Mouse (Mus musculus): ENCODE data around the gene Grap. TPM values are rescaled to one million over a fixed set of nuclear protein-coding genes. Genes with fewer than 3 reads are reported as not detected.

Grap gene
- 12.7 and 14.1 TPM in 2 replicates for polyA plus RNA-seq (2015; fragmentation: Nextera tagmentation; extraction: Ambion mirVana)

DNA sequence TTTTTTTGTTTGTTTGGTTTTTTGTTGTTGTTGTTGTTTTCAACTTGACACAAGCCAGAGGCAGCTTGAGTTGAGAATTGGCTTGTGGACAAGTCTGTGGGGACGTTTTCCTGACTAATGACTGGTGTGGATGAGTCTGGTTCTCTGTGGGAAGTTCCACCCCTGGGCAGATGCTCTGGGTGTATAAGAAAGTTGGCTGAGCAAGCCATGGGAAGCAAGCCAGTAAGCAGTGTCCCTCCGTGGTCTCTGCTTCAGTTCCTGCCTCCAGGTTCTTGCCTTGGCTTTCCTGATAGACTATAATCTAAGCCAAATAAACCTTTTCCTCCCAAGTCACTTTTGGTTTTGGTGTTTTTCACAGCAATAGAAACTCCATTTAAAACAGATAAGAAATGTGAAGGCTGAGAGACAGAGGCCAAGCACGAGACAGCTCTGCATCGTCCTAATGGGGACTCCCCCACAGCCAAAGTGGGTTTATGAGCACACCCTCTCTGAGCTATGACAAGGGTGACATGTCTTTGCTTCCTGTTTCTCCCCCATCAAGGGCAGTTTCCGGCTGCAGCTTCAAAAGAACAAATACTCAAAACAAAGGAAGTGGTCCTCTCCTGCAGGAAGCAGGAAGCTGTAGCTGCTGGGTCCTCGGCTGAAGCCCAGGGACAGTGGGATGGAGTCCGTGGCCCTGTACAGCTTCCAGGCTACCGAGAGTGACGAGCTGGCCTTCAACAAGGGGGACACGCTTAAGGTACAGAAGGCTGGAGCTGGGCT, at the start of gene Grap:
Grap (plus strand) TSS at position 580 of the 762 bp plus-strand sequence.

DNA sequence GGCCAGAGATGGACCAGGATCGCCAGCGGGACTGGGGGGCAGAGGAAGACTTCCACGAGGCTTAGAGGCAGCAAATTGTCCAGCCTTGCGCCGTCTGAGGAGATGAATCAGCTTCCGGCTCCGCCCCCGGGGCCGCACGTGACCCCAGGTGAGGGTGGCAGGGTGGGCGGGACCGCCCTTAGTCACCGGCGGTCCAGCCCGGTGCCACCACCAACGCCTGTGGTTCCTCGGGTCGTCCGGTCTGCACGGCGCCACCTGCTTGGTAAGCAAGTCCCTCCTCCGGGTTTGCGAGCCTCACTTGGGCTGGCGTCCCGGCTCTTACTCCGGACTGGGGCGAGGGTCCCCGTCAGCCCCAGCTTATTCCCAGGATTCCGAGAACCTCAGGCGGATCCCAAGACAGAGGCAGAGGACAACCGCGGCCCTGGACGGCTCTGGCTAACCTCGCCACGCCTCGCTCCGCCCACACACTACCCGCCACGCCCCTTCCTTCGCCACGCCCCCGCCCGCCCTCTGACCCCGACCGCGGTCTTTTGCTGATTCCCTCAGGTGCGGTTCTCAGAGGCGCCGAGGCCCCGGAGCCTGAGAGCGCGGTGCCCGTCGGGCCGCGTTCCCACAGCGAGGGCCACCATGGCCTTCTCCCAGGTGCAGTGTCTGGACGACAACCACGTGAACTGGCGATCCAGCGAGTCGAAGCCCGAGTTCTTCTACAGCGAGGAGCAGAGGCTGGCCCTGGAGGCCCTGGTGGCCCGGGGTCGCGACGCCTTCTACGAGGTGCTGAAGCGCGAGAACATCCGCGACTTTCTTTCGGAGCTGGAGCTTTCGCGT, 31.1 kb downstream of the Grap start, which contains the start of gene Fam83g:
Fam83g (plus strand) TSS at position 185 of the 825 bp plus-strand sequence.

DNA sequence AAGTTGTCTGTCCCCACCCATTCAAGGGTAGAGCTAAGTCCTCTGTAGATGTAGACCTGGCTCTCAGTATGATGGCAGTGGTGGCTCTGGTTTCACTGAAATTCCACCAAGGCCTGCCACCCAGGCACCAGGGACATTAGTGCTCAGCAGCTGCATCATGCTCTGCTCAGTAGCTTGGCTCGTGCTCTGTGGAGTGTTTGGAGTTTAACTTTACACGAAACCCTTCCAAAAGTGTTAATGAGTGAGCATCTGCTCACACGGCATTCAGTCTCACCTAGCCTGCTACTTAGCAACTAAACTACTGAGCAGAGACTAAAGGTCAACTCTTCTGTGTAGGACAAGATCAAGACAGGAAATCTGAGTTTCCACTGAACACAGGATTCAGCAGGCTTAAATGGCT, 67.6 kb downstream of the Grap start, which contains the start of gene Slc5a10:
Slc5a10 (minus strand) TSS at position 191 of the 400 bp plus-strand sequence.

Other genes with a start within 250 kb of the Grap start
- 2.0 and 2.8 TPM in 2 replicates for gene Rnf112, start 199.1 kb upstream of the Grap start, polyA plus RNA-seq (2015; fragmentation: Nextera tagmentation; extraction: Ambion mirVana)
- 73.5 and 86.8 TPM in 2 replicates for gene Mfap4, start 167.8 kb upstream of the Grap start, polyA plus RNA-seq (2015; fragmentation: Nextera tagmentation; extraction: Ambion mirVana)
- 20.2 and 21.6 TPM in 2 replicates for gene Mapk7, start 158.9 kb upstream of the Grap start, polyA plus RNA-seq (2015; fragmentation: Nextera tagmentation; extraction: Ambion mirVana)
- 17.8 and 29.3 TPM in 2 replicates for gene B9d1, start 148.1 kb upstream of the Grap start, polyA plus RNA-seq (2015; fragmentation: Nextera tagmentation; extraction: Ambion mirVana)
- 15.8 and 19.0 TPM in 2 replicates for gene Epn2, start 73.6 kb upstream of the Grap start, polyA plus RNA-seq (2015; fragmentation: Nextera tagmentation; extraction: Ambion mirVana)
- 1.3 and 2.0 TPM in 2 replicates for gene Fam83g, start 30.8 kb downstream of the Grap start, polyA plus RNA-seq (2015; fragmentation: Nextera tagmentation; extraction: Ambion mirVana)
- 0.08 and 0.17 TPM in 2 replicates for gene Slc5a10, start 67.6 kb downstream of the Grap start, polyA plus RNA-seq (2015; fragmentation: Nextera tagmentation; extraction: Ambion mirVana)
- gene Prpsap2, start 108.8 kb downstream of the Grap start, polyA plus RNA-seq (2015; fragmentation: Nextera tagmentation; extraction: Ambion mirVana) = 35.7 and 37.1 TPM in 2 replicates
- gene Ulk2, start 201.8 kb downstream of the Grap start, polyA plus RNA-seq (2015; fragmentation: Nextera tagmentation; extraction: Ambion mirVana) = 10.7 and 12.6 TPM in 2 replicates

Measured in adrenal gland, postnatal 0 days (tissue).